Mouse (Mus musculus): ENCODE measurements around the gene Aftph.

The Aftph gene

GRCm38 (mm10) chr11:20646142-20646541, 95.2 kb downstream of the Aftph start:
- no peak for DNase-seq

GRCm38 (mm10) chr11:20645521-20645920, 95.9 kb downstream of the Aftph start:
- no peak for DNase-seq

GRCm38 (mm10) chr11:20644872-20645271, 96.5 kb downstream of the Aftph start:
- no peak for DNase-seq

GRCm38 (mm10) chr11:20644166-20644565, 97.2 kb downstream of the Aftph start:
- DNase-seq: no peak

GRCm38 (mm10) chr11:20643161-20643560, 98.2 kb downstream of the Aftph start:
- DNase-seq: no peak

- DNase-seq: no peak
Observed at GRCm38 (mm10) chr11:20642321-20642720, 99.1 kb downstream of the Aftph start.

GRCm38 (mm10) chr11:20639918-20640447, 101.4 kb downstream of the Aftph start:
- DNase-seq: no peak

- no peak for DNase-seq
Observed at GRCm38 (mm10) chr11:20638841-20639240, 102.5 kb downstream of the Aftph start.

- DNase-seq: no peak
Observed at GRCm38 (mm10) chr11:20637060-20637459, 104.3 kb downstream of the Aftph start.

- DNase-seq: no peak
Observed at GRCm38 (mm10) chr11:20636114-20636513, 105.3 kb downstream of the Aftph start.

- DNase-seq: no peak
Observed at GRCm38 (mm10) chr11:20635646-20636045, 105.7 kb downstream of the Aftph start.

Measured in right cerebral cortex, postnatal 25 days (tissue).